8 mouse cellular contexts compared by ENCODE assay signal in the genomic region with DNA sequence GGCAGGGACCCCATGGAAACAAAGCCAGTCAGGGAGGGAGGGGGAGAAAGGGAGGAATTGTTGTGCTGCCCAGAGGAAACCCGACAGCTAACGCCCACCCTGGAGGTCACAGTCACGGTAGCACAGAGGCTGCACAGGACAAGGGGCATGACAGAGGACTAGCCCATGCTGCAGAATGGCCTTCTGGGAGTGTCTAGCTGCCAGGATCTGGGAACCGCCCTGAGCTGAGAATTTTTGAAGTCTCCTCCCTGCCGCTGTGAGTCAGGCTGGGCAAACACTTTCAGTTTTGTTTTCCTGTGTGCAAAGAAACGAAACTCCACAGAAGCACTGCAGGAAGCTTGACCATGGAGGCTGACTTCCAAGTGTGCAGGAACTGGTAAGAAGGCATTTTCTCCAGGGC. TPM values are rescaled to one million over a fixed set of nuclear protein-coding genes. Genes with fewer than 3 reads are reported as not detected.
DNase-seq lines count a peak whose midpoint lies in the region; ATAC-seq and TF ChIP-seq lines count a peak whose summit lies in the region.

Xaf1 (plus strand) TSS at position 296 of the 400 bp plus-strand sequence.

- H3K4me2 ChIP-seq in midbrain, embryonic 14.5 days (ENCODE audit: low read length) = no peak within 1 kb of the TSS
- H3K4me2 ChIP-seq in midbrain, embryonic 13.5 days (replicated peaks) = no peak within 1 kb of the TSS
- no peak within 1 kb of the TSS for H3K4me2 ChIP-seq in forebrain, embryonic 13.5 days

- H3K4me1 ChIP-seq in midbrain, embryonic 14.5 days (ENCODE audit: control insufficient read depth, insufficient read depth, low read length) = no peaks in the 10 kb centered on the region
- no peaks in the 10 kb centered on the region for H3K4me1 ChIP-seq in midbrain, embryonic 13.5 days (replicated peaks)
- H3K4me1 ChIP-seq in bone marrow, adult 2 months (ENCODE audit: control insufficient read depth, insufficient read depth, low read length) = no peaks in the 10 kb centered on the region; the same call in 1 of the 2 replicates
- peaks cover 13% of the 10 kb centered on the region for H3K4me1 ChIP-seq in heart, adult 2 months (ENCODE audit: control insufficient read depth, insufficient read depth, low read length)
- 0 out of 2 replicates have a peak, but pooled peaks cover 2% of the 10 kb centered on the region for H3K4me1 ChIP-seq in kidney, adult 2 months (ENCODE audit: control insufficient read depth, insufficient read depth, low read length)
- H3K4me1 ChIP-seq in forebrain, embryonic 13.5 days = no peaks in the 10 kb centered on the region

- H3K27me3 ChIP-seq in midbrain, embryonic 14.5 days (ENCODE audit: control insufficient read depth, insufficient read depth, low read length) = no peaks in the 10 kb centered on the region
- no peaks in the 10 kb centered on the region for H3K27me3 ChIP-seq in midbrain, embryonic 13.5 days
- H3K27me3 ChIP-seq in heart, adult 2 months (ENCODE audit: control insufficient read depth, insufficient read depth, low read length) = no peaks in the 10 kb centered on the region
- no peaks in the 10 kb centered on the region for H3K27me3 ChIP-seq in kidney, adult 2 months (replicated peaks; ENCODE audit: control insufficient read depth, insufficient read depth, low read length)
- H3K27me3 ChIP-seq in forebrain, embryonic 13.5 days = no peaks in the 10 kb centered on the region

- intact Hi-C loops in heart, adult 2 months (cut with DNase I) = loop anchor here (5.0 kb wide), 1 partner anchor 84 kb away; the partner anchor contains the start of gene Med31

- H3K4me3 ChIP-seq in midbrain, embryonic 14.5 days (replicated peaks; ENCODE audit: low read depth, low read length) = no peak within 1 kb of the TSS
- H3K4me3 ChIP-seq in midbrain, embryonic 13.5 days (replicated peaks) = no peak within 1 kb of the TSS
- peak within 1 kb of the TSS; percentile 79 for H3K4me3 ChIP-seq in bone marrow, adult 2 months (replicated peaks; ENCODE audit: control insufficient read depth, low read depth, low read length)
- peak within 1 kb of the TSS; percentile 60 for H3K4me3 ChIP-seq in heart, adult 2 months
- H3K4me3 ChIP-seq in kidney, adult 2 months (ENCODE audit: insufficient read depth, low read depth, low read length) = peak within 1 kb of the TSS; percentile 53
- H3K4me3 ChIP-seq in forebrain, embryonic 13.5 days = no peak within 1 kb of the TSS

- peak; percentile 96 for TF ChIP-seq EP300 in heart, adult 2 months (IDR thresholded peaks at IDR 0.05; ENCODE audit: insufficient read depth, low read depth, low read length)

- H3K9me3 ChIP-seq in midbrain, embryonic 14.5 days (ENCODE audit: control insufficient read depth, low read length) = no peaks in the 10 kb centered on the region
- H3K9me3 ChIP-seq in midbrain, embryonic 13.5 days = no peaks in the 10 kb centered on the region
- H3K9me3 ChIP-seq in forebrain, embryonic 13.5 days (replicated peaks) = no peaks in the 10 kb centered on the region

- no peaks in the 10 kb centered on the region for H3K36me3 ChIP-seq in midbrain, embryonic 14.5 days (ENCODE audit: control insufficient read depth, insufficient read depth, low read length)
- H3K36me3 ChIP-seq in midbrain, embryonic 13.5 days = no peaks in the 10 kb centered on the region
- peaks cover 15% of the 10 kb centered on the region for H3K36me3 ChIP-seq in heart, adult 2 months (ENCODE audit: control insufficient read depth, insufficient read depth, low read length)
- H3K36me3 ChIP-seq in kidney, adult 2 months (ENCODE audit: control insufficient read depth, insufficient read depth, low read length) = no peaks in the 10 kb centered on the region
- H3K36me3 ChIP-seq in forebrain, embryonic 13.5 days (ENCODE audit: poor library complexity, severe bottlenecking) = no peaks in the 10 kb centered on the region

- WGBS in midbrain, embryonic 14.5 days = 36% methylated on average over 6 of the region's 6 CpGs
- whole genome bisulfite sequencing in midbrain, embryonic 13.5 days = 25% methylated on average over 6 of the region's 6 CpGs
- WGBS in bone marrow, adult 2 months = 0% methylated on average over 6 of the region's 6 CpGs
- WGBS in heart, adult 2 months = 5% methylated on average over 6 of the region's 6 CpGs
- 4% methylated on average over 6 of the region's 6 CpGs for WGBS in kidney, adult 2 months
- 43% methylated on average over 6 of the region's 6 CpGs for WGBS in forebrain, embryonic 13.5 days

- no peak within 1 kb of the TSS for H3K27ac ChIP-seq in midbrain, embryonic 14.5 days (replicated peaks; ENCODE audit: low read depth, low read length)
- H3K27ac ChIP-seq in midbrain, embryonic 13.5 days = no peak within 1 kb of the TSS
- H3K27ac ChIP-seq in bone marrow, adult 2 months (ENCODE audit: control insufficient read depth, insufficient read depth, low read depth, low read length, poor library complexity) = peak within 1 kb of the TSS; percentile 38; the same call in 1 of the 2 replicates
- peak within 1 kb of the TSS; percentile 76 for H3K27ac ChIP-seq in heart, adult 2 months
- peak within 1 kb of the TSS; percentile 79 for H3K27ac ChIP-seq in kidney, adult 2 months (ENCODE audit: insufficient read depth, low read depth, low read length)
- no peak within 1 kb of the TSS for H3K27ac ChIP-seq in forebrain, embryonic 13.5 days

- TF ChIP-seq CTCF in bone marrow, adult 2 months (IDR thresholded peaks at IDR 0.05; ENCODE audit: control insufficient read depth, insufficient read depth, low read length) = no peak
- TF ChIP-seq CTCF in heart, adult 2 months (IDR thresholded peaks at IDR 0.05) = no peak
- TF ChIP-seq CTCF in kidney, adult 2 months (conservative IDR thresholded peaks at IDR 0.05; ENCODE audit: insufficient read depth, insufficient read length, low read depth, low read length) = no peak

- H3K9ac ChIP-seq in midbrain, embryonic 14.5 days (replicated peaks; ENCODE audit: low read length) = no peak within 1 kb of the TSS
- no peak within 1 kb of the TSS for H3K9ac ChIP-seq in midbrain, embryonic 13.5 days (replicated peaks)
- H3K9ac ChIP-seq in heart, adult 2 months (ENCODE audit: low read depth, low read length) = peak within 1 kb of the TSS; percentile 65
- no peak within 1 kb of the TSS for H3K9ac ChIP-seq in forebrain, embryonic 13.5 days

- DNase-seq in midbrain, embryonic 14.5 days = peak; percentile 2
- peak; percentile 78 to 86 for DNase-seq in heart, adult 2 months
- DNase-seq in kidney, adult 2 months = peak; percentile 86
- peak; percentile 73 for DNase-seq in lung, postnatal 14 days
- peak; percentile 25 to 44 for DNase-seq in spleen, postnatal 10 days (ENCODE audit: low spot score in 2 of 2)

- no peak for TF ChIP-seq POLR2A in bone marrow, adult 2 months (IDR thresholded peaks at IDR 0.05; ENCODE audit: borderline replicate concordance, control insufficient read depth, low read depth, low read length)
- TF ChIP-seq POLR2A in heart, adult 2 months (IDR thresholded peaks at IDR 0.05; ENCODE audit: insufficient read depth, low read depth, low read length) = peak; percentile 93
- TF ChIP-seq POLR2A in kidney, adult 2 months (IDR thresholded peaks at IDR 0.05; ENCODE audit: low read depth, low read length) = no peak

- no peaks in the 10 kb centered on the region for H3K79me2 ChIP-seq in heart, adult 2 months (replicated peaks; ENCODE audit: control insufficient read depth, insufficient read depth, low read length)

- ATAC-seq in midbrain, embryonic 14.5 days (ENCODE audit: low FRiP score, low TSS enrichment) = no peak
- no peak for ATAC-seq in midbrain, embryonic 13.5 days
- ATAC-seq in forebrain, embryonic 13.5 days = no peak

RNA-seq across cellular contexts. Expression of gene Xaf1, which starts in this region (rescaled TPM):
- polyA plus RNA-seq in midbrain, embryonic 14.5 days (2014; fragmentation: Nextera tagmentation; extraction: Ambion mirVana) = 1.1 and 3.3 TPM in 2 replicates
- polyA plus RNA-seq in midbrain, embryonic 13.5 days (2015; fragmentation: Nextera tagmentation; extraction: Ambion mirVana) = 1.6 and 1.9 TPM in 2 replicates
- polyA plus RNA-seq in bone marrow, adult 2 months (2011; ENCODE audit: insufficient read depth, insufficient read length, low replicate concordance, missing spikeins) = 22.2 and 35.2 TPM in 2 replicates
- total RNA-seq in heart, adult 2 months (2021) = 10 to 100 TPM in 1 of 2 experiments, 1 to 10 TPM in 1; 9.7 to 10.6 TPM
- polyA plus RNA-seq in heart, adult 2 months (2012; rRNA removed) = 21.8 and 52.4 TPM in 2 replicates
- 18.7 and 23.9 TPM in 2 replicates for polyA plus RNA-seq in kidney, adult 2 months (2012; rRNA removed)
- polyA plus RNA-seq in forebrain, embryonic 13.5 days (2015; fragmentation: Nextera tagmentation; extraction: Ambion mirVana) = 0.98 and 1.8 TPM in 2 replicates

Comparison
In these comparisons a context has a peak if more than half of its experiments do, and no peak if none do; other contexts are left out.
1. DNase-seq: peak in every context shown above with its lines; median percentile 86 in kidney, adult 2 months; 82 in heart, adult 2 months; 73 in lung, postnatal 14 days; 34 in spleen, postnatal 10 days; 2 in midbrain, embryonic 14.5 days.
2. H3K27ac ChIP-seq: peak in bone marrow, adult 2 months (single experiment), heart, adult 2 months (single experiment) and kidney, adult 2 months (single experiment); none in midbrain, embryonic 14.5 days (single experiment), midbrain, embryonic 13.5 days (single experiment) and forebrain, embryonic 13.5 days (single experiment).
3. H3K4me3 ChIP-seq: peak in bone marrow, adult 2 months (single experiment), heart, adult 2 months (single experiment) and kidney, adult 2 months (single experiment); none in midbrain, embryonic 14.5 days (single experiment), midbrain, embryonic 13.5 days (single experiment) and forebrain, embryonic 13.5 days (single experiment).